Mouse (Mus musculus) E14TG2a.4 (cell line): ENCODE measurements around the gene Zfp987.
"Not testable (repeated sequence)": the region's sequence is repeated elsewhere in the genome, so short reads cannot be mapped to it uniquely, and the experiment has no call there.

Experiments used
- CTCF ChIP-seq: conservative IDR thresholded peaks from 2 replicates; pipeline ENCODE4 v1.5.1; 2014; ENCODE audit warnings: low read length
- NANOG ChIP-seq: IDR thresholded peaks from 2 replicates; pipeline ENCODE4 v1.6.1; 2014; ENCODE audit warnings: borderline replicate concordance, low read length, mixed read lengths
- POU5F1 ChIP-seq: IDR thresholded peaks from 2 replicates; pipeline ENCODE4 v1.6.1; 2014; ENCODE audit warnings: low read length, borderline replicate concordance

- TF ChIP-seq CTCF, NANOG, POU5F1: not testable (repeated sequence)
These were observed 43.7 kb upstream of the Zfp987 start for GRCm38 (mm10) chr4:146053445-146053844.
